Mouse (Mus musculus) liver, embryonic 12.5 days (tissue): ENCODE data around the gene Lbhd1. TPM values are rescaled to one million over a fixed set of nuclear protein-coding genes. Genes with fewer than 3 reads are reported as not detected.

ENCODE experiments used
- microRNA-seq: library from miRNA; unstranded; fragments of <30 nt; microRNA quantifications from one replicate; pipeline ENCODE4, GENCODE M21; 2017
- polyA plus RNA-seq: library from polyadenylated mRNA; unstranded; fragments of >200 nt; fragmentation: Nextera tagmentation; extraction: Ambion mirVana; gene quantifications from 2 replicates; pipeline ENCODE4 v1.2.1, GENCODE M21; 2016

Lbhd1 gene
- polyA plus RNA-seq, 1 experiment from 2014 or later = 80.4 TPM

Small RNA genes within 50 kb of the gene (microRNA-seq; reads per million reads assigned to microRNA genes)
- gene Mir5136 = 1.4 reads per million

Other genes starting within 250 kb of the Lbhd1 start
- gene Chrm1, start 219.9 kb upstream of the Lbhd1 start, polyA plus RNA-seq = not detected in 2 replicates
- 133 and 141 TPM in 2 replicates for gene Slc3a2, start 160.4 kb upstream of the Lbhd1 start, polyA plus RNA-seq
- gene Wdr74, start 147.9 kb upstream of the Lbhd1 start, polyA plus RNA-seq = 87.1 and 95.9 TPM in 2 replicates
- 2.1 and 2.3 TPM in 2 replicates for gene 1700092M07Rik, start 143.0 kb upstream of the Lbhd1 start, polyA plus RNA-seq
- 56.2 and 58.4 TPM in 2 replicates for gene Stx5a, start 142.3 kb upstream of the Lbhd1 start, polyA plus RNA-seq
- 116 and 130 TPM in 2 replicates for gene Nxf1, start 126.7 kb upstream of the Lbhd1 start, polyA plus RNA-seq
- gene Tmem223, start 112.7 kb upstream of the Lbhd1 start, polyA plus RNA-seq = 77.4 and 80.0 TPM in 2 replicates
- gene Tmem179b, start 109.3 kb upstream of the Lbhd1 start, polyA plus RNA-seq = 99.1 and 104 TPM in 2 replicates
- 21.8 and 23.1 TPM in 2 replicates for gene Taf6l, start 97.3 kb upstream of the Lbhd1 start, polyA plus RNA-seq
- gene Polr2g, start 85.2 kb upstream of the Lbhd1 start, polyA plus RNA-seq = 105 and 110 TPM in 2 replicates
- gene Zbtb3, start 81.2 kb upstream of the Lbhd1 start, polyA plus RNA-seq = 2.3 and 2.8 TPM in 2 replicates
- 29.6 and 31.6 TPM in 2 replicates for gene Ttc9c, start 64.4 kb upstream of the Lbhd1 start, polyA plus RNA-seq
- 3.5 and 3.6 TPM in 2 replicates for gene Hnrnpul2, start 63.7 kb upstream of the Lbhd1 start, polyA plus RNA-seq
- gene AC129217.1, start 54.0 kb upstream of the Lbhd1 start, polyA plus RNA-seq = 0.26 TPM in 1 of 2 replicates, not detected in the other
- gene Bscl2, start 46.3 kb upstream of the Lbhd1 start, polyA plus RNA-seq = 37.0 and 45.2 TPM in 2 replicates
- gene Gng3, start 44.5 kb upstream of the Lbhd1 start, polyA plus RNA-seq = 0.62 and 0.65 TPM in 2 replicates
- 0.11 TPM in 1 of 2 replicates, not detected in the other for gene Lrrn4cl, start 33.0 kb upstream of the Lbhd1 start, polyA plus RNA-seq
- 133 and 135 TPM in 2 replicates for gene Ubxn1, start 12.2 kb upstream of the Lbhd1 start, polyA plus RNA-seq
- 40.6 and 43.4 TPM in 2 replicates for gene Uqcc3, start 2.8 kb upstream of the Lbhd1 start, polyA plus RNA-seq
- gene Gm49403, start 198 bp downstream of the Lbhd1 start, polyA plus RNA-seq = not detected in 2 replicates
- 107 and 111 TPM in 2 replicates for gene 1810009A15Rik, start 5.1 kb downstream of the Lbhd1 start, polyA plus RNA-seq
- gene Gm49416, start 5.2 kb downstream of the Lbhd1 start, polyA plus RNA-seq = not detected in 2 replicates
- 39.9 and 40.8 TPM in 2 replicates for gene Ints5, start 9.3 kb downstream of the Lbhd1 start, polyA plus RNA-seq
- gene Ganab, start 14.3 kb downstream of the Lbhd1 start, polyA plus RNA-seq = 61.9 TPM in 2 replicates
- 28.4 and 31.7 TPM in 2 replicates for gene B3gat3, start 36.6 kb downstream of the Lbhd1 start, polyA plus RNA-seq
- 3.0 and 3.4 TPM in 2 replicates for gene Rom1, start 45.6 kb downstream of the Lbhd1 start, polyA plus RNA-seq
- 21.3 and 23.0 TPM in 2 replicates for gene Eml3, start 45.8 kb downstream of the Lbhd1 start, polyA plus RNA-seq
- 138 and 140 TPM in 2 replicates for gene Mta2, start 58.1 kb downstream of the Lbhd1 start, polyA plus RNA-seq
- gene Tut1, start 70.1 kb downstream of the Lbhd1 start, polyA plus RNA-seq = 26.0 and 27.7 TPM in 2 replicates
- 358 and 366 TPM in 2 replicates for gene Eef1g, start 83.3 kb downstream of the Lbhd1 start, polyA plus RNA-seq
- gene Ahnak, start 105.6 kb downstream of the Lbhd1 start, polyA plus RNA-seq = 1.8 and 2.0 TPM in 2 replicates
- not detected in 2 replicates for gene Scgb1a1, start 204.2 kb downstream of the Lbhd1 start, polyA plus RNA-seq